ENCODE assay signal across 9 mouse cellular contexts in genomic region chr11:6443102-6443501, GRCm38 (mm10). TPM values are rescaled to one million over a fixed set of nuclear protein-coding genes. Genes with fewer than 3 reads are reported as not detected.
DNase-seq lines count a peak whose midpoint lies in the region; ATAC-seq and TF ChIP-seq lines count a peak whose summit lies in the region.
"Had no signal": no experiment of that assay in that cellular context is flagged by ENCODE, and none has a peak within 500 bp of the region (broad histone marks: within the 10 kb centered on the region; RNA-seq: fewer than 3 reads in every experiment).

No protein-coding gene starts in this region.

- no peak for TF ChIP-seq CTCF in ES-Bruce4 (IDR thresholded peaks at IDR 0.05; ENCODE audit: low read depth, low read length)
- no peak for TF ChIP-seq CTCF in lung, adult 2 months (IDR thresholded peaks at IDR 0.05; ENCODE audit: insufficient read depth, low read length)

- 45% methylated on average over 4 of the region's 4 CpGs for WGBS in heart, embryonic 12.5 days
- 54% methylated on average over 4 of the region's 4 CpGs for WGBS in forebrain, embryonic 16.5 days
- 51% methylated on average over 4 of the region's 4 CpGs for whole genome bisulfite sequencing in macrophage (ENCODE audit: missing documents)
- 38% methylated on average over 4 of the region's 4 CpGs for WGBS in lung, adult 2 months

- no peaks in the 10 kb centered on the region; the same call in 1 of the 2 replicates for H3K9me3 ChIP-seq in heart, embryonic 12.5 days (replicated peaks)
- H3K9me3 ChIP-seq in ES-Bruce4 (replicated peaks; ENCODE audit: control insufficient read depth, insufficient read depth, low read length, poor library complexity, severe bottlenecking) = no peaks in the 10 kb centered on the region
- H3K9me3 ChIP-seq in forebrain, embryonic 16.5 days (ENCODE audit: control insufficient read depth, low read length) = no peaks in the 10 kb centered on the region

- H3K27ac ChIP-seq in heart, embryonic 12.5 days (ENCODE audit: poor library complexity, severe bottlenecking) = peak overlapping the region; percentile 92; the same call in 1 of the 2 replicates
- H3K27ac ChIP-seq in ES-Bruce4 (ENCODE audit: insufficient read depth, low read length) = peak overlapping the region; percentile 4
- H3K27ac ChIP-seq in forebrain, embryonic 16.5 days (ENCODE audit: low read length) = no peak overlapping the region
- peak overlapping the region; percentile 57 for H3K27ac ChIP-seq in macrophage

- H3K4me2 ChIP-seq in heart, embryonic 12.5 days = peak overlapping the region; percentile 76
- peak overlapping the region; percentile 82 for H3K4me2 ChIP-seq in forebrain, embryonic 16.5 days (ENCODE audit: low read length)

- TF ChIP-seq EP300 in ES-Bruce4 (IDR thresholded peaks at IDR 0.05; ENCODE audit: insufficient read depth, low read depth, low read length) = no peak

- TF ChIP-seq POLR2A in ES-Bruce4 (IDR thresholded peaks at IDR 0.05; ENCODE audit: insufficient read depth, low read length) = no peak
- TF ChIP-seq POLR2A in lung, adult 2 months (IDR thresholded peaks at IDR 0.05; ENCODE audit: borderline replicate concordance, extremely low read depth, low read depth, low read length) = no peak

- no peak for ATAC-seq in heart, embryonic 12.5 days (ENCODE audit: insufficient number of reproducible peaks, low FRiP score)
- ATAC-seq in forebrain, embryonic 16.5 days = no peak

- peaks cover 14% of the 10 kb centered on the region for H3K4me1 ChIP-seq in heart, embryonic 12.5 days (replicated peaks)
- peaks cover 5% of the 10 kb centered on the region for H3K4me1 ChIP-seq in ES-Bruce4 (ENCODE audit: control insufficient read depth, insufficient read depth, low read length)
- H3K4me1 ChIP-seq in forebrain, embryonic 16.5 days (replicated peaks; ENCODE audit: control insufficient read depth, insufficient read depth, low read length) = peaks cover 7% of the 10 kb centered on the region
- H3K4me1 ChIP-seq in lung, adult 2 months (ENCODE audit: control insufficient read depth, insufficient read depth, low read length) = peaks cover 6% of the 10 kb centered on the region; the same call in 1 of the 2 replicates

- H3K79me2 ChIP-seq in macrophage (ENCODE audit: inconsistent target) = peaks cover 57% of the 10 kb centered on the region

- DNase-seq in heart, adult 11 months = no peak
- no peak for DNase-seq in adrenal gland, postnatal 25 days
- DNase-seq in urinary bladder, adult 2 months (ENCODE audit: low spot score) = no peak
- no peak for DNase-seq in lung, adult 2 months
- DNase-seq: right cerebral cortex, postnatal 4 days had no signal

- peak overlapping the region; percentile 87 for H3K9ac ChIP-seq in heart, embryonic 12.5 days
- peak overlapping the region; percentile 96 for H3K9ac ChIP-seq in ES-Bruce4 (ENCODE audit: low read depth, poor library complexity, severe bottlenecking)
- peak overlapping the region; percentile 81 for H3K9ac ChIP-seq in forebrain, embryonic 16.5 days (replicated peaks; ENCODE audit: low read depth, low read length)

- H3K4me3 ChIP-seq in heart, embryonic 12.5 days = peak overlapping the region; percentile 79
- H3K4me3 ChIP-seq in ES-Bruce4 (ENCODE audit: low read depth, low read length) (peak overlapping the region; percentile 89), macrophage (ENCODE audit: inconsistent target) (peak overlapping the region; percentile 73)
- H3K4me3 ChIP-seq in forebrain, embryonic 16.5 days (replicated peaks; ENCODE audit: low read length) = peak overlapping the region; percentile 79
- no peak overlapping the region for H3K4me3 ChIP-seq in lung, adult 2 months (replicated peaks; ENCODE audit: extremely low read depth, low read depth, low read length)

- H3K27me3 ChIP-seq in heart, embryonic 12.5 days (replicated peaks) = no peaks in the 10 kb centered on the region
- no peaks in the 10 kb centered on the region for H3K27me3 ChIP-seq in ES-Bruce4 (ENCODE audit: control insufficient read depth, insufficient read depth, low read length, poor library complexity, severe bottlenecking)
- no peaks in the 10 kb centered on the region for H3K27me3 ChIP-seq in forebrain, embryonic 16.5 days (replicated peaks; ENCODE audit: control insufficient read depth, insufficient read depth, low read length)

- peaks cover 12% of the 10 kb centered on the region for H3K36me3 ChIP-seq in heart, embryonic 12.5 days
- H3K36me3 ChIP-seq in ES-Bruce4 (ENCODE audit: control insufficient read depth, insufficient read depth, low read length, poor library complexity, severe bottlenecking) (peaks cover 4% of the 10 kb centered on the region), macrophage (ENCODE audit: inconsistent target) (no peaks in the 10 kb centered on the region)
- no peaks in the 10 kb centered on the region; the same call in 1 of the 2 replicates for H3K36me3 ChIP-seq in forebrain, embryonic 16.5 days (ENCODE audit: control insufficient read depth, insufficient read depth)

RNA-seq across cellular contexts. Expression of gene H2afv, which starts 1.1 kb away (rescaled TPM):
- polyA plus RNA-seq in heart, embryonic 12.5 days (2016; fragmentation: Nextera tagmentation; extraction: Ambion mirVana) = 306 TPM in 2 replicates
- polyA plus RNA-seq in ES-Bruce4 (2011; ENCODE audit: insufficient read depth, insufficient read length, low read depth, missing spikeins) (200 and 218 TPM in 2 replicates), macrophage (2018) (15.4 to 35.4 TPM (median 22.4 TPM) in 3 replicates)
- polyA plus RNA-seq in forebrain, embryonic 16.5 days (2015; fragmentation: Nextera tagmentation; extraction: Ambion mirVana) = 438 and 507 TPM in 2 replicates
- 10 to 100 TPM in 3 of 26 experiments, 1 to 10 TPM in 19, under 1 TPM in 2, not detected in 2; 0.51 to 14.6 (median 4.1) TPM for total RNA-seq in macrophage (2018; cell fraction: chromatin; rRNA removed)
- 10 to 100 TPM; 20.2 to 53.9 (median 28.0) TPM for total RNA-seq in macrophage (2018; cell fraction: cytosol; rRNA removed)
- 10 to 100 TPM in 18 of 26 experiments, 1 to 10 TPM in 8; 4.1 to 24.6 (median 11.9) TPM for total RNA-seq in macrophage (2018; cell fraction: nucleus; rRNA removed)
- 75.0 and 84.5 TPM in 2 replicates for total RNA-seq in adrenal gland, postnatal 25 days (2021)
- polyA plus RNA-seq in urinary bladder, adult 2 months (2012; rRNA removed) = 97.0 and 110 TPM in 2 replicates
- 39.1 and 51.4 TPM in 2 replicates for polyA plus RNA-seq in lung, adult 2 months (2012; rRNA removed)

RNA-seq across cellular contexts. Expression of gene Ppia, which starts 27.9 kb away (rescaled TPM):
- 4,539 and 4,606 TPM in 2 replicates for polyA plus RNA-seq in heart, embryonic 12.5 days (2016; fragmentation: Nextera tagmentation; extraction: Ambion mirVana)
- polyA plus RNA-seq in ES-Bruce4 (2011; ENCODE audit: insufficient read depth, insufficient read length, low read depth, missing spikeins) = 2,132 and 2,301 TPM in 2 replicates
- polyA plus RNA-seq in forebrain, embryonic 16.5 days (2015; fragmentation: Nextera tagmentation; extraction: Ambion mirVana) = 3,622 and 3,688 TPM in 2 replicates
- total RNA-seq in macrophage (2018; cell fraction: chromatin; rRNA removed) = 100 to 1,000 TPM in 17 of 26 experiments, 10 to 100 TPM in 9; 57.4 to 297 (median 107) TPM
- total RNA-seq in macrophage (2018; cell fraction: cytosol; rRNA removed) = 1,000 to 10,000 TPM; 1,408 to 2,161 (median 1,705) TPM
- 100 to 1,000 TPM; 138 to 460 (median 284) TPM for total RNA-seq in macrophage (2018; cell fraction: nucleus; rRNA removed)
- 1,329 to 2,132 TPM (median 1,766 TPM) in 3 replicates for polyA plus RNA-seq in macrophage (2018)
- 1,910 and 1,993 TPM in 2 replicates for total RNA-seq in adrenal gland, postnatal 25 days (2021)
- 1,961 and 2,442 TPM in 2 replicates for polyA plus RNA-seq in urinary bladder, adult 2 months (2012; rRNA removed)
- polyA plus RNA-seq in lung, adult 2 months (2012; rRNA removed) = 407 and 532 TPM in 2 replicates

RNA-seq across cellular contexts. Expression of gene Purb, which starts 32.6 kb away (rescaled TPM):
- 29.8 and 32.6 TPM in 2 replicates for polyA plus RNA-seq in heart, embryonic 12.5 days (2016; fragmentation: Nextera tagmentation; extraction: Ambion mirVana)
- 49.8 and 52.0 TPM in 2 replicates for polyA plus RNA-seq in ES-Bruce4 (2011; ENCODE audit: insufficient read depth, insufficient read length, low read depth, missing spikeins)
- polyA plus RNA-seq in forebrain, embryonic 16.5 days (2015; fragmentation: Nextera tagmentation; extraction: Ambion mirVana) = 14.4 and 16.7 TPM in 2 replicates
- total RNA-seq in macrophage (2018; cell fraction: chromatin; rRNA removed) = 10 to 100 TPM; 24.8 to 61.9 (median 42.8) TPM
- 10 to 100 TPM; 26.5 to 68.4 (median 42.4) TPM for total RNA-seq in macrophage (2018; cell fraction: cytosol; rRNA removed)
- 10 to 100 TPM; 41.5 to 75.6 (median 54.1) TPM for total RNA-seq in macrophage (2018; cell fraction: nucleus; rRNA removed)
- polyA plus RNA-seq in macrophage (2018) = 23.4 to 30.1 TPM (median 28.8 TPM) in 3 replicates
- 72.5 and 73.5 TPM in 2 replicates for total RNA-seq in adrenal gland, postnatal 25 days (2021)
- 22.3 and 29.5 TPM in 2 replicates for polyA plus RNA-seq in urinary bladder, adult 2 months (2012; rRNA removed)
- polyA plus RNA-seq in lung, adult 2 months (2012; rRNA removed) = 10.7 and 11.0 TPM in 2 replicates

RNA-seq across cellular contexts. Expression of gene Zmiz2, which starts 54.2 kb away (rescaled TPM):
- polyA plus RNA-seq in heart, embryonic 12.5 days (2016; fragmentation: Nextera tagmentation; extraction: Ambion mirVana) = 7.0 and 7.5 TPM in 2 replicates
- polyA plus RNA-seq in ES-Bruce4 (2011; ENCODE audit: insufficient read depth, insufficient read length, low read depth, missing spikeins) (51.5 and 59.4 TPM in 2 replicates), macrophage (2018) (38.6 to 57.7 TPM (median 48.1 TPM) in 3 replicates)
- 36.7 and 40.4 TPM in 2 replicates for polyA plus RNA-seq in forebrain, embryonic 16.5 days (2015; fragmentation: Nextera tagmentation; extraction: Ambion mirVana)
- total RNA-seq in macrophage (2018; cell fraction: chromatin; rRNA removed) = 100 to 1,000 TPM in 7 of 26 experiments, 10 to 100 TPM in 19; 35.7 to 130 (median 85.7) TPM
- 10 to 100 TPM; 34.3 to 89.5 (median 63.9) TPM for total RNA-seq in macrophage (2018; cell fraction: cytosol; rRNA removed)
- total RNA-seq in macrophage (2018; cell fraction: nucleus; rRNA removed) = 10 to 100 TPM; 40.7 to 92.1 (median 73.8) TPM
- total RNA-seq in adrenal gland, postnatal 25 days (2021) = 61.5 and 63.4 TPM in 2 replicates
- polyA plus RNA-seq in urinary bladder, adult 2 months (2012; rRNA removed) = 12.4 and 33.6 TPM in 2 replicates
- polyA plus RNA-seq in lung, adult 2 months (2012; rRNA removed) = 50.3 and 58.5 TPM in 2 replicates
